ENCODE assay signal across 14 mouse cellular contexts in the genomic region with DNA sequence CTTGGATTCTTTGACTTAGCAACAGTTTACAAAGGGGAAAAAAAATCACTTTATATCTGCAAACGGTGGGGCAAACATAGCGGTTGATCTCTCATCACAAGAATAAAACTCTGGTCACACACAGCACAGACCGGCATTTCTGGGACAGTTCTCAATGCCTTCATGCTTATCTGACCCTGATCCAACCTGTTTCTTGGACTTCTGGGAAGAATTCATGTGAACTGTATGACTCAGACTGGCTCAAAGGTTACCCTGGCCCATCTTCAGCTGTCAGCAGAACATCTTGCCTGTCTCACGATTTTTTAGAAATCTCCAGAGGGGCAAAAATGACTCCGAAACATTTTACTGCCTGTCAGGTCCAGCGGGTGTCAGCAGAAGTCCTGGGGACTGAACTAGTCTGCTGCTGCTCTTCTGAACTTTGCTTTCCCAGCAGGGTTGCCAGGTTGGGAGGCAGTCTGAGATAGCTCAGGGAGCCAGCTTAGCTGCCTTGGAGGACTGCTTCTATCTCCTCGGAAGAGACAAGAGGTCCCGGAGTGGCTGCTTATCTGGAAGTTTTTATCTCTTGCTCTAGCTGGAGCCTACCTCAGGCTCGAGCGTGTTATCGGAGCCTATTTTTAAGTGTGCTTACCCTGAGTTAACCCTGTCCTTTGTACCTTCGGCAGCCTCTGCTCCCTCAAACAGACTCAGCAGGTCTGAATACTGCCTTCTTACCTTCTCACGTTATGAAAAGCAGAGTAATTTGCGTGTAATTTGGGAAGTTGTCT. TPM values are rescaled to one million over a fixed set of nuclear protein-coding genes. Genes with fewer than 3 reads are reported as not detected.
DNase-seq lines count a peak whose midpoint lies in the region; ATAC-seq lines count a peak whose summit lies in the region.
"Had no signal": no experiment of that assay in that cellular context is flagged by ENCODE, and none has a peak within 500 bp of the region (broad histone marks: within the 10 kb centered on the region; RNA-seq: fewer than 3 reads in every experiment).

No protein-coding gene starts in this region.

- H3K4me2 ChIP-seq in heart, embryonic 16.5 days (ENCODE audit: low read depth, low read length): peak overlapping the region; percentile 66
- no peak overlapping the region for H3K4me2 ChIP-seq in forebrain, embryonic 15.5 days (replicated peaks)

- no peaks in the 10 kb centered on the region for H3K9me3 ChIP-seq in heart, embryonic 16.5 days (replicated peaks; ENCODE audit: control insufficient read depth, low read length)
- no peaks in the 10 kb centered on the region for H3K9me3 ChIP-seq in limb, embryonic 10.5 days (replicated peaks)
- no peaks in the 10 kb centered on the region for H3K9me3 ChIP-seq in forebrain, embryonic 15.5 days

- H3K9ac ChIP-seq in heart, embryonic 16.5 days (ENCODE audit: low read length): peak overlapping the region; percentile 37; the same call in 1 of the 2 replicates
- H3K9ac ChIP-seq in forebrain, embryonic 15.5 days (replicated peaks): no peak overlapping the region

- no peaks in the 10 kb centered on the region for H3K36me3 ChIP-seq in heart, embryonic 16.5 days (ENCODE audit: control insufficient read depth, insufficient read depth)
- H3K36me3 ChIP-seq in limb, embryonic 10.5 days: no peaks in the 10 kb centered on the region
- no peaks in the 10 kb centered on the region for H3K36me3 ChIP-seq in forebrain, embryonic 15.5 days

- peaks cover 3% of the 10 kb centered on the region; the same call in 1 of the 2 replicates for H3K4me1 ChIP-seq in heart, embryonic 16.5 days (ENCODE audit: control insufficient read depth, insufficient read depth, low read length)
- H3K4me1 ChIP-seq in limb, embryonic 10.5 days: no peaks in the 10 kb centered on the region
- H3K4me1 ChIP-seq in forebrain, embryonic 15.5 days: no peaks in the 10 kb centered on the region

- H3K27ac ChIP-seq in heart, embryonic 16.5 days (ENCODE audit: low read length): no peak overlapping the region
- no peak overlapping the region for H3K27ac ChIP-seq in limb, embryonic 10.5 days
- no peak overlapping the region for H3K27ac ChIP-seq in forebrain, embryonic 15.5 days (replicated peaks)
- H3K27ac ChIP-seq: gastrocnemius, adult 2 months; hindbrain, postnatal 0 days had no signal

- peak; percentile 55 for ATAC-seq in heart, embryonic 16.5 days (replicated peaks; ENCODE audit: extremely low read depth, insufficient read depth, low FRiP score)
- no peak for ATAC-seq in forebrain, embryonic 15.5 days (replicated peaks)

- DNase-seq in adrenal gland, adult 2 months: peak; percentile 10
- DNase-seq in adrenal gland, postnatal 4 days (ENCODE audit: low spot score in 2 of 2): no peak
- peak; percentile 20 for DNase-seq in 3T3-L1 (ENCODE audit: low read depth, low spot score)
- peak; percentile 30 for DNase-seq in kidney, postnatal 14 days
- no peak for DNase-seq in limb, embryonic 10.5 days (ENCODE audit: low spot score)
- no peak for DNase-seq in right cerebral cortex, postnatal 14 days
- DNase-seq: cerebellum, adult 11-12 months; gastrocnemius, adult 2 months; thymus, adult 18-20 months had no signal

- H3K4me3 ChIP-seq in heart, embryonic 16.5 days (ENCODE audit: low read length): peak overlapping the region; percentile 39
- H3K4me3 ChIP-seq in limb, embryonic 10.5 days: no peak overlapping the region
- H3K4me3 ChIP-seq in forebrain, embryonic 15.5 days: no peak overlapping the region
- H3K4me3 ChIP-seq: gastrocnemius, adult 2 months; myocyte had no signal

- H3K27me3 ChIP-seq in heart, embryonic 16.5 days (ENCODE audit: control insufficient read depth, insufficient read depth, low read length): no peaks in the 10 kb centered on the region
- no peaks in the 10 kb centered on the region for H3K27me3 ChIP-seq in limb, embryonic 10.5 days (ENCODE audit: low read depth, poor library complexity, severe bottlenecking)
- no peaks in the 10 kb centered on the region for H3K27me3 ChIP-seq in forebrain, embryonic 15.5 days

- WGBS in heart, embryonic 16.5 days: 17% methylated on average over 14 of the region's 14 CpGs
- WGBS in limb, embryonic 10.5 days: 66% methylated on average over 14 of the region's 14 CpGs
- WGBS in forebrain, embryonic 15.5 days: 75% methylated on average over 14 of the region's 14 CpGs

RNA-seq across cellular contexts. Expression of gene Epb41l3, which starts 29.7 kb away (rescaled TPM):
- 10 to 100 TPM; 12.4 to 17.9 TPM for total RNA-seq in adrenal gland, adult 2 months (2021)
- 2.8 and 5.9 TPM in 2 replicates for polyA plus RNA-seq in adrenal gland, adult 2 months (2012; rRNA removed)
- total RNA-seq in adrenal gland, postnatal 4 days (2021): 10 to 100 TPM; 47.8 to 58.3 TPM
- polyA plus RNA-seq in heart, embryonic 16.5 days (2015; fragmentation: Nextera tagmentation; extraction: Ambion mirVana): 94.6 TPM in 2 replicates
- polyA plus RNA-seq in limb, embryonic 10.5 days (2016; fragmentation: Nextera tagmentation; extraction: Ambion mirVana): 39.9 and 58.5 TPM in 2 replicates
- polyA plus RNA-seq in forebrain, embryonic 15.5 days (2015; fragmentation: Nextera tagmentation; extraction: Ambion mirVana): 64.6 and 67.3 TPM in 2 replicates
- total RNA-seq: MEL had no signal

Comparison
In these comparisons a context has a peak if more than half of its experiments do, and no peak if none do; other contexts are left out.
1. DNase-seq: peak in adrenal gland, adult 2 months (single experiment), 3T3-L1 (single experiment) and kidney, postnatal 14 days (single experiment); none in adrenal gland, postnatal 4 days (0 of 2), limb, embryonic 10.5 days (single experiment) and right cerebral cortex, postnatal 14 days (single experiment).